Mouse (Mus musculus) B cell, adult 2 months (primary cell): Measurements from ENCODE around the gene Pth2.
"Not testable (repeated sequence)": the region's sequence is repeated elsewhere in the genome, so short reads cannot be mapped to it uniquely, and the experiment has no call there.

Experiments used
- DNase-seq, 2 experiments: peaks; one replicate each; pipeline ENCODE4 v3.0.0; 2022

The Pth2 gene

GRCm38 (mm10) chr7:45180896-45181477 lies at the start of gene Pth2:
Gene Pth2 (plus strand): TSS chr7:45180995.
- no peak for DNase-seq

DNA sequence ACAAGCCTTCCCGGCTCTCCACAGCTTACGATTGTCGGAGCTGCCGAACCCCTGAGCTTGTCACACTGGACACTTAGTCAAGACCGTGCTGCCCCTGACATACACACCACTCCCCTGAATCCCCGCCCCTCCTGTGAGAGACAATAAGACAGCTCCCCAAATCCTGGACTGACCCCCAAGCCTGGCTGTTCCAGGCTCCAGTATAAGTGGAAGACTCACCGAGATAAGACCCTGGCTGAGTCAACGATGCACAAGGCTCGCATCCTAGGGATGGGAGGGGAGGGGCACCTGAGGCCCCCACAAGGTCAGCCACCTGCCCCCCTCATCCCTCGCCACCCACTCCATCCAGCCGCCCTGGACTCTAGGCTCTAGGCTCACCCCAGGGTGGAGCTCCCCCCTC lies 48.9 kb upstream of the Pth2 start:
- no peak for DNase-seq

DNA sequence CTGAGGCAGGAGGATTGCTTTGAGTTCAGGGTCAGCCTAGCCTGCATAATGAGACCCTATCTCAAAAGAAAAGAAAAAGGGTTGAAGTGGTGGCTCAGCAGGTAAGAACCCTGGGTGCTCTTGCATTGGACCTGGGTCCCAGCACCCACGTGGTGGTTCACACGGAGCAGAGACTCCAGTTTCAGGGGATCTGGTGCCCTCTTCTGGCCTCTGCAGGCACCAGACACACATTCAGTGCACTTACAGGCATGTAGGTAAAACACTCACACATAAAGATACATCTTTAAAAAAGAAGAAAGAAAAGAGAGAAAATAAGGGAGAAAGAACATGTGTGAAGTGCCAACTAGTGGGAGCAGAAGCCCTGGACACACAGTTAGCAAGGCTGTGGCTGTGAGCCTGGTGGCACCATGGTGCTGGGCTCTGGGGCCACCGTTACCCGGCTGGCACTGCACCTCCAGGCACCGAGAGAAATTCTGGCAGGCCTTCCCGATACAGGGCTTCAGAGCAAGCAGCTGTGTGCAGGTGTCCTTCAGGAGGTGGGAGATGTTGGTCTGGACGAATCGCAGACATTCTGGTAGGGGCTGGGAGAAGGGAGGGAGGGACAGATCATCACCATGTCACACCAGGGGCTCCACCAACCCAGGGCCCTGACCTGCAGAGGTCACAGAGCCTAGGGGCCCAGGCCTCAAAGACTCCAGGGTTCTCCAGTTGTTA lies 47.2 kb upstream of the Pth2 start:
- DNase-seq, result no peak

DNA sequence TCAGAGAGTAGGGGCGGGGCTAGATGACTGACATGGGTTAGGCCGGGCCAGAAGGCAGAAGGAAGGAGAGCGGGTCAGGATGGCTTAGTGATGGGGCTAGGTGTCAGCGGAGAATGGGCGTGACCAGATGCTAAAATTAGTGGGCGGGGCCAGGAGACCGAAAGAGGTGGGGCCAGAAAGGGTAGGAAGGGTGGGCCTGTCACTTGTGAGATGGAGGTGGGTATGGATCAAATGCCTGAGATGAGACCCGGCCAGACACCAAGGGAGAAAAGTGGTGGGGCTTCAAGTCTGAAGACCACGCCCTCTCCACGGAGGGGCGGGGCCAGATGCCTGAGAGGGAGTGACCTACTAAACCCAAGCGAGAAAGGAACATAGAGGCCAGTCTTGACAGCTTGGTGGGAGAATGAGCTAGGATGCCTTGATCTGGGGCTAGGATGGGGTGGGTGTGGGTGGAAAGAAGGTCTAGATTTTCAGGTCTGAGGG lies 46.2 kb upstream of the Pth2 start:
- DNase-seq, result peak; percentile 63 to 64

DNA sequence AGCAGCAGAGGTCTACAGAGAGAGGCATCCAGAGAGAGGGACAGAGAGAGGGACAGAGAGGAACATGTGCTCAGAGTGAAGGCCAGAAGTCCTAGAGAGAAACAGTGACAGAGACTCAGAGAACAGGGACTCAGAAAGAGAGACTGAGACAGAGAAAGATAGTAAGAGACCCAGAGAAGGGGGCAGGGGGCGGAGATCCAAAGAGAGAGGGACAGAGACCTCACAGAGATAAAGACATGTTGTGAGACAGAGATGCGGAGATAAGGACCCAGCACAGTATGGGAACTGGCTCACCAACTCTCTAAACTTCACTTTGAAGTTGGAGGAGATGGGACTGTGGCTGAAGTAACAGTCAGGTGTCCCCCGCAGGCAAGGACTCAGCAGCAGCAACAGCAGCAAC lies 45.4 kb upstream of the Pth2 start:
- no peak for DNase-seq

DNA sequence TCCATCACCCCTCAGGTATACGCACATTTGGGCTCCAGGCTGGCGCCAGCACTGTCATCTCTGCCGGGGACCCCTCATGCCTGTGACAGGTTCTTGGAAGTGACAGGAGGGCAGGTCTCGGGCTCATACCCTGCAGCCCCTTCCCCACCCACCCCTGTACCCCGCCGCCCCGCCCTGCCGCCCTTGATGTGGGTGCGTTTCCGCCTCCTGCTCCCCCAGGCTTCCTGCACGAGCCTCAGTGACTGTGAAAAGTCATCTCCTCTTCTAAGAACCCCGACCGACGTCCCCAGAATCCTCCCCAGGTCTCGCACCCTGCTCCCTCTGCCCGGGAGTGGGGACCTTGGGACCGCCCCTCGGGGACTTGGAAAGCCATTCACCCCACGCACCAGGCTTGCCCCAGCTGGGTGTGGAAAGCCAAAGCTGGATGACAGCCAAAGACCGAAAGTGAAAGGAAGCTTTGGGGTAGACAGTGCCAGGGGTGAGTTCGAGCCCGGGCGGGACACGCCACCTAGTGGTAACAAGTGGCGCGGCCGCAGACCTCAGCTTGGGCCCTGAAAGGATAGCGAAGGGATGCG lies 44.7 kb upstream of the Pth2 start, which contains the start of the genes Gm45713 and Flt3l:
Gm45713 (minus strand) TSS at position 239 of the 575 bp plus-strand sequence.
Flt3l (minus strand) TSS at position 440 of the 575 bp plus-strand sequence.
- peak; percentile 92 to 93 for DNase-seq

GRCm38 (mm10) chr7:45137171-45138006 lies 43.4 kb upstream of the Pth2 start:
- no peak for DNase-seq

DNA sequence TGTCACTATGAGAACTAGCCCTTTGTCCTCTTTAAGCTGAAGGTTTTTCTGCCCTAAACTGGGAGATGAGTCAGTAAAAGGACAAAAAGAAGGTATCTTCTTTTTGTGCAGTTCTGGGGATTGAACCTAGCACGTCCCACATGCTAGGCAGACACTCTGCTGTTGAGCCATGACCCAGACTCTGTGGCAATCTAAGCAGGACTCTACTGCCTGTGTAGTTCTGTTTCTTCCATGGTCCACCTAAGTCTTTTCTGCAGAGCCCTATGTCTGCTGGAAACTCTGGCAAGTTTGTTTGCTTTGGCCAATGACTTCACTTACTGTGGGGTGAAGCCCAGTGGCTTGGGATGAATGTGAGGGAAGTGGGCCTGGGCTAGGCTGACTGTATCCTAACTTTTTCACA lies 42.4 kb upstream of the Pth2 start:
- no peak for DNase-seq

- no peak for DNase-seq
These were observed 40.7 kb upstream of the Pth2 start for GRCm38 (mm10) chr7:45139904-45140723.

DNA sequence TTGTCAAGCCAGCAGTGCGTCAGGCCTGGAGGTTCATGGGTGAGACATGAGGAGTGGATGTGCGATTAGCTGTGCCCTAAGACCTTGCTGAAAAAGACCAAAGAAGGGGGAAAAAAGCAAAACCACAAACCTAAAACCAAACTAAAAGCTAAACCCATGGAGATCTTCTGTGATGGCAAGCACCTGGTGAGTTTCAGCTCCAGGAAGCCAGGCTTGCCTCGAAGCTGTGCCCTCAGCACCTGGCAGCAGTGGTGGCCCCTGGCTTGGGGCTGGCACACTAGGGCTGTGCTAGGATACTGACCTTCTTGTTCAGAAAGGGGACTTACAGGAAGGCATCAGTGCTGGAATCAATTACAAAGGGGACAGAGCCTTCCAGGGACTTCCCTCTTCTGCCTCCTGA lies 39.5 kb upstream of the Pth2 start:
- DNase-seq, result no peak

DNA sequence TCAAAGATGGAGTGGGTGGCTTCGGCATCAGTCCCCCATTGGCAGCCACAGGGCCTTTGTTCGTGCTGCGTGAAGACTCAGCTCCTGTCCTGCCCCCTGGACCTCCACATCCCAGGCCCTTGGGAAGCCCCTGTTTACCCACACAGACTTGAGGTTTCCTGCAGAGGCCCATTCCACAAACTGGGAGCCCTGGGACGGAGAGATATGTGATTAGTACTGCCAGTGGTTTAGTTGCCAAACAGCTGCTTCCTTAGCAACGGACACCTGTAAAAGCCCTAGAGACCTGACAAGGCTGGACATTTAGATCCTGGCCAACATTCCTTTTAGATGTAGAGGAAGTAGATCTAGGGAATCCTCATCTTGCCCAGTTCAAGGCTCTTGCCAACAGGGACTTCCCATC lies 38.9 kb upstream of the Pth2 start:
- no peak for DNase-seq

DNA sequence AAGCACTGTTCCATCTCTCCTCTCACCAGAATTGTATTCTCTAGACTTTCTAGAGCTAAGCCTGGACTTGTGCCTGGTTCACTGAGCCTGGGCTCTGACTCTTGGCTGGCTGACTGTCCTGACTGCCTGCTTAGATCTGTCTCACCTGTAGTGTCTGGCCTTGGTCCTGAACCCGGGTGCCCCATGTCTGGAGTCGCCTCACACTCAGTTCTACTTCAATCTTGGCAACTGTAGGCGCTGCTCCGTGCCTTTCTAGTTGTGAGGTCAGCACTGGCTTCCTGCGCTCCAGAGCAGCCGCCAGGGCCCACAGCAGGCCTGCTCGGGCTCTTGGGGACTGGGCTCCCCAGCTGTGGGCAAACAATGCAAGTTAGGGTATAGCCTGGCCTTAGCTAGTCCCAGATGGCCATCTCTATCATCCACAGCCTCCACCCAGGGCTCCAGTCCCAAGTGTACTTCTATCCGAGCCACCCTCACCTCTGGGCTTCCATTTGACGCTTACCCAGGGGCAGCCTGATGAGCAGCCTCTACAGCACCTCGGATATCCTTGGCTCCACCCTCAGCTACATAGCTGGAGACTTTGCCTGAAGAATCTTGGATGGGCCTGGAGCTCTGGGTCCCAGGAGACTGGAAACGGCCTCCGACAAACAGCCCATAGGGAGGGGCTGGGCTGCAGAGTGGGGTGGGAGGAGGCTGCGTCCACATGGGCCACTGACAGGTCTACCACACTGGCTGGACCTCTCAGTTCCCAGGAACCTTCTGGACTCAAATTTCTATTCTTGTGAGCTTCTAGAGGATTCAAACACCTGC lies 36.2 kb upstream of the Pth2 start:
- DNase-seq, result no peak

DNA sequence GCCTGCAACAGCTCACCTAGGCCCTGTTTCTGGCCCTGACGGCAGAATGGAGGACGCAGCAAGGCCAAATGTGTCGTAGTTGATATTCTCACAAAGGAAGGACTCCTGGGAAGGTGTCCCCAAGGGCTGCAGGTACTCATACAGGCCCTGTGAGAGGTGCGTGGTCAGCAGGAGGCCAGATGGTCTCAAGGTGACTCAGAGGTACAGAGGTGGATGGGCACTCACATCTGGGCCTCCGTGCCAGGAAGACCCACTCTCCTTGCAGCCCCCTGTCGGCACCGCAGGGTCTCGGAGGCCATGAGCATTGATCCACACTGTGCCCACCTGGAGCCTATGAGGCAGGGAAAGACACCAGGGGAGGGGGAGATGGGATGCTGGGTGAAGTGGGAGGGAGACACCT lies 35.3 kb upstream of the Pth2 start:
- DNase-seq, result no peak

GRCm38 (mm10) chr7:45147267-45147666 lies 33.5 kb upstream of the Pth2 start:
- DNase-seq, result no peak

- DNase-seq, result no peak
These were observed 32.9 kb upstream of the Pth2 start for GRCm38 (mm10) chr7:45147899-45148298.

GRCm38 (mm10) chr7:45148534-45149098 lies 32.2 kb upstream of the Pth2 start:
- DNase-seq, result no peak

DNA sequence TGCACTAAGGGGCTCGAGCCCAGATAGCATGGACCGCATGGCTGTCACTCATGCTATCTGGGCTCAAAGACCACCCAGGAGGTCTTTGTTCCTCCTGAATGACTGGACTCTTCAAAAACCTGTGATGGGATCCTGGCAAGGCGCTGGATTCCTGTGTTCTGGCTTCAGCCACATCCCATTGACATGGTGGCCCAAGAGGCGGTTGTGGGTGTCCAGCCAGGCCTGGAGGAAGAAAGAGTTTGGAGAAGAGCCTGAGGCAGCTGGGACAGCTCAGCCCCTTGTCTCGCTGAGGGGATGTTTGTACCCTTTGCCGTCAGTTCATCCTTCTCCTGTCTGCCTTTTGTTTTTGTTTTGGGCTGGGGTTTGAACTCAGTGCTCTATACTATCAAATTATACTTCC lies 31.2 kb upstream of the Pth2 start:
- DNase-seq, result no peak

GRCm38 (mm10) chr7:45150321-45150720 lies 30.5 kb upstream of the Pth2 start:
- no peak for DNase-seq

GRCm38 (mm10) chr7:45151303-45151702 lies 29.5 kb upstream of the Pth2 start:
- DNase-seq, result no peak

DNA sequence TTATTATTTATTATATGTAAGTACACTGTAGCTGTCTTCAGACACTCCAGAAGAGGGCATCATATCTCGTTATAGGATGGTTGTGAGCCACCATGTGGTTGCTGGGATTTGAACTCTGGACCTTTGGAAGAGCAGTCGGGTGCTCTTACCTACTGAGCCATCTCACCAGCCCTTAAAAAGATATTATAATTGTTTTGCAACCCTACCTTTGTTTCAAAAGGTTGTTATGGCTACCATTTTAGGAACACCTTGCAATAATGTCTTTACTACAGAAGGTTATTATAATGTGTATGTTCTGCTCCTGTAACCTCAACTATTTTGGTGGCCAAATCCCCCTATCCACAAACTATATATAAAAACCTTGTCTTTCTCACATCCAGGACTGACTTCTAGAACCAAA lies 27.7 kb upstream of the Pth2 start:
- DNase-seq, result not testable (repeated sequence)

- no peak for DNase-seq
These were observed 27.2 kb upstream of the Pth2 start for GRCm38 (mm10) chr7:45153586-45153985.
